Mouse (Mus musculus) forebrain, embryonic 14.5 days (tissue): ENCODE data around the gene Thsd4. TPM values are rescaled to one million over a fixed set of nuclear protein-coding genes. Genes with fewer than 3 reads are reported as not detected.

Experiments used
- ATAC-seq: fragments of 200-750 bp; cut with Nextera tagmentation; 2 replicates; pipeline ENCODE4 v1.8.0; 2017; ENCODE audit warnings: mild to moderate bottlenecking, moderate library complexity
- DNase-seq: peaks from one replicate; pipeline ENCODE4 v3.0.0-alpha.2; 2015; ENCODE audit warnings: low spot score
- H3K27ac ChIP-seq: fragments of 300-500 bp; sonication (generic); 2 replicates; pipeline ENCODE4 v1.5.1; 2014; ENCODE audit warnings: low read depth, mild to moderate bottlenecking, control low read depth, low read length, moderate library complexity
- H3K27me3 ChIP-seq: fragments of 300-500 bp; sonication (generic); replicated peaks from 2 replicates; pipeline ENCODE4 v1.6.1; 2014; ENCODE audit warnings: low read length, control low read depth, mixed read lengths; ENCODE audit not compliant: control insufficient read depth, insufficient read depth
- H3K36me3 ChIP-seq: fragments of 300-500 bp; sonication (generic); 2 replicates; pipeline ENCODE4 v1.6.1; 2014; ENCODE audit warnings: low read length, control low read depth; ENCODE audit not compliant: control insufficient read depth, insufficient read depth
- H3K4me1 ChIP-seq: fragments of 300-500 bp; sonication (generic); 2 replicates; pipeline ENCODE4 v1.6.1; 2014; ENCODE audit warnings: antibody characterized with exemption, low read length, control low read depth; ENCODE audit not compliant: control insufficient read depth, insufficient read depth
- H3K4me2 ChIP-seq: fragments of 300-500 bp; sonication (generic); 2 replicates; pipeline ENCODE4 v1.6.1; 2014; ENCODE audit warnings: mild to moderate bottlenecking, control low read depth, low read length
- H3K4me3 ChIP-seq: fragments of 300-500 bp; sonication (generic); 2 replicates; pipeline ENCODE4 v1.5.1; 2014; ENCODE audit warnings: low read depth, low read length, control low read depth
- H3K9ac ChIP-seq: fragments of 300-500 bp; sonication (generic); 2 replicates; pipeline ENCODE4 v1.6.1; 2014; ENCODE audit warnings: mild to moderate bottlenecking, low read length, control low read depth, moderate library complexity
- H3K9me3 ChIP-seq: fragments of 300-500 bp; sonication (generic); replicated peaks from 2 replicates; pipeline ENCODE4 v1.6.1; 2016; ENCODE audit warnings: low read length, control low read depth, mixed read lengths; ENCODE audit not compliant: control insufficient read depth
- WGBS: fragments of 180-500 bp; shearing (Covaris S2); extraction: QIAGEN DNeasy Blood & Tissue Kit; methylation state at CpG from one replicate; pipeline ENCODE4 v1.1.7; 2014; 5-methylcytosine and 5-hydroxymethylcytosine counted together
- polyA plus RNA-seq: library from polyadenylated mRNA; unstranded; fragments of >200 nt; fragmentation: Nextera tagmentation; extraction: Ambion mirVana; gene quantifications from 2 replicates; pipeline ENCODE4 v1.2.1, GENCODE M21; 2014

Gene Thsd4
- polyA plus RNA-seq, 1 experiment from 2014 or later = 3.4 TPM

GRCm38 (mm10) chr9:60352351-60352750, 169.5 kb downstream of the Thsd4 start:
- 90% methylated on average over 4 of the region's 4 CpGs for WGBS
- H3K27ac ChIP-seq = no peak overlapping the region
- DNase-seq = no peak
- no peak overlapping the region for H3K4me2 ChIP-seq
- no peak overlapping the region for H3K9ac ChIP-seq
- no peaks in the 10 kb centered on the region for H3K4me1 ChIP-seq
- H3K36me3 ChIP-seq = no peaks in the 10 kb centered on the region
- ATAC-seq = no peak
- no peaks in the 10 kb centered on the region for H3K9me3 ChIP-seq
- H3K4me3 ChIP-seq = no peak overlapping the region
- H3K27me3 ChIP-seq = no peaks in the 10 kb centered on the region

- DNase-seq (no peak), ATAC-seq (no peak)
- Histone ChIP-seq H3K4me1 (no peaks in the 10 kb centered on the region), H3K9ac (no peak overlapping the region), H3K36me3 (no peaks in the 10 kb centered on the region), H3K27ac (no peak overlapping the region), H3K27me3 (no peaks in the 10 kb centered on the region), H3K4me2 (no peak overlapping the region), H3K4me3 (no peak overlapping the region), H3K9me3 (no peaks in the 10 kb centered on the region)
- 88% methylated on average over 6 of the region's 6 CpGs for WGBS
Observed at GRCm38 (mm10) chr9:60351153-60351552, 170.7 kb downstream of the Thsd4 start.

GRCm38 (mm10) chr9:60336147-60336546, 185.7 kb downstream of the Thsd4 start:
- H3K36me3 ChIP-seq = no peaks in the 10 kb centered on the region
- 81% methylated on average over 5 of the region's 5 CpGs for WGBS
- H3K9me3 ChIP-seq = no peaks in the 10 kb centered on the region
- no peak for DNase-seq
- H3K9ac ChIP-seq = no peak overlapping the region
- no peak overlapping the region for H3K4me2 ChIP-seq
- no peaks in the 10 kb centered on the region for H3K27me3 ChIP-seq
- ATAC-seq = no peak
- no peak overlapping the region for H3K27ac ChIP-seq
- no peaks in the 10 kb centered on the region for H3K4me1 ChIP-seq
- no peak overlapping the region for H3K4me3 ChIP-seq

- no peak for DNase-seq
- no peak overlapping the region for H3K4me3 ChIP-seq
- ATAC-seq = no peak
- H3K27me3 ChIP-seq = no peaks in the 10 kb centered on the region
- H3K9me3 ChIP-seq = no peaks in the 10 kb centered on the region
- no peak overlapping the region for H3K27ac ChIP-seq
- H3K4me1 ChIP-seq = no peaks in the 10 kb centered on the region
- no peak overlapping the region for H3K4me2 ChIP-seq
- H3K36me3 ChIP-seq = no peaks in the 10 kb centered on the region
- 92% methylated on average over 6 of the region's 6 CpGs for WGBS
- no peak overlapping the region for H3K9ac ChIP-seq
Observed at GRCm38 (mm10) chr9:60335455-60335854, 186.4 kb downstream of the Thsd4 start.

GRCm38 (mm10) chr9:60329911-60330310, 191.9 kb downstream of the Thsd4 start:
- peak; percentile 63 for DNase-seq
- H3K4me2 ChIP-seq = no peak overlapping the region
- H3K9me3 ChIP-seq = no peaks in the 10 kb centered on the region
- ATAC-seq = no peak
- H3K4me3 ChIP-seq = no peak overlapping the region
- no peaks in the 10 kb centered on the region for H3K36me3 ChIP-seq
- H3K27ac ChIP-seq = no peak overlapping the region
- H3K9ac ChIP-seq = no peak overlapping the region
- WGBS = 75% methylated on average over 4 of the region's 4 CpGs
- H3K27me3 ChIP-seq = no peaks in the 10 kb centered on the region
- no peaks in the 10 kb centered on the region for H3K4me1 ChIP-seq

- Histone ChIP-seq H3K36me3 (no peaks in the 10 kb centered on the region), H3K27ac (no peak overlapping the region), H3K4me2 (no peak overlapping the region)
Observed at GRCm38 (mm10) chr9:60324716-60325115, 197.1 kb downstream of the Thsd4 start.

GRCm38 (mm10) chr9:60323435-60323834, 198.4 kb downstream of the Thsd4 start:
- H3K27me3 ChIP-seq = no peaks in the 10 kb centered on the region
- DNase-seq (no peak), ATAC-seq (no peak)
- H3K4me2 ChIP-seq = no peak overlapping the region
- H3K9ac ChIP-seq = no peak overlapping the region
- no peaks in the 10 kb centered on the region for H3K36me3 ChIP-seq
- no peak overlapping the region for H3K4me3 ChIP-seq
- 96% methylated on average over 6 of the region's 6 CpGs for WGBS
- H3K4me1 ChIP-seq = no peaks in the 10 kb centered on the region
- no peaks in the 10 kb centered on the region for H3K9me3 ChIP-seq
- H3K27ac ChIP-seq = no peak overlapping the region

More at GRCm38 (mm10) chr9:60324716-60325115, 197.1 kb downstream of the Thsd4 start:
- Histone ChIP-seq H3K4me1 (no peaks in the 10 kb centered on the region), H3K9ac (no peak overlapping the region), H3K27me3 (no peaks in the 10 kb centered on the region), H3K4me3 (no peak overlapping the region), H3K9me3 (no peaks in the 10 kb centered on the region)
- ATAC-seq (no peak), DNase-seq (no peak)
- 96% methylated on average over 2 of the region's 2 CpGs for WGBS

GRCm38 (mm10) chr9:60317291-60317690, 204.6 kb downstream of the Thsd4 start:
- no peaks in the 10 kb centered on the region for H3K27me3 ChIP-seq
- H3K36me3 ChIP-seq = no peaks in the 10 kb centered on the region
- no peak overlapping the region for H3K4me3 ChIP-seq
- no peak overlapping the region for H3K27ac ChIP-seq
- no peak for DNase-seq
- no peak for ATAC-seq
- H3K9me3 ChIP-seq = no peaks in the 10 kb centered on the region
- H3K4me2 ChIP-seq = no peak overlapping the region
- H3K9ac ChIP-seq = no peak overlapping the region
- H3K4me1 ChIP-seq = peaks cover 10% of the 10 kb centered on the region; the same call in 1 of the 2 replicates
- WGBS = 93% methylated on average over 8 of the region's 8 CpGs

GRCm38 (mm10) chr9:60316510-60316909, 205.3 kb downstream of the Thsd4 start:
- no peaks in the 10 kb centered on the region for H3K9me3 ChIP-seq
- H3K4me3 ChIP-seq = no peak overlapping the region
- no peak overlapping the region for H3K9ac ChIP-seq
- no peak overlapping the region for H3K4me2 ChIP-seq
- peaks cover 16% of the 10 kb centered on the region for H3K4me1 ChIP-seq
- 91% methylated on average over 5 of the region's 5 CpGs for WGBS
- H3K36me3 ChIP-seq = no peaks in the 10 kb centered on the region
- H3K27ac ChIP-seq = no peak overlapping the region
- DNase-seq (no peak), ATAC-seq (no peak)
- H3K27me3 ChIP-seq = no peaks in the 10 kb centered on the region
